Mouse (Mus musculus) gastrocnemius, adult 2 months (tissue): ENCODE results near the gene Rara. TPM values are rescaled to one million over a fixed set of nuclear protein-coding genes. Genes with fewer than 3 reads are reported as not detected.

Experiments used
- DNase-seq: peaks from one replicate; pipeline ENCODE4 v3.0.0; 2022
- H3K27ac ChIP-seq: fragments of 200-600 bp; 2 replicates; pipeline ENCODE4 v1.8.1; 2022; ENCODE audit warnings: mild to moderate bottlenecking
- H3K4me3 ChIP-seq: fragments of 200-600 bp; 2 replicates; pipeline ENCODE4 v1.8.1; 2022; ENCODE audit warnings: mild to moderate bottlenecking, moderate library complexity
- CTCF ChIP-seq: fragments of 200-600 bp; IDR thresholded peaks from 2 replicates; pipeline ENCODE4 v1.8.1; 2022; ENCODE audit warnings: antibody characterized with exemption, mild to moderate bottlenecking, moderate library complexity
- intact Hi-C: fragments of 180-260 bp; cut with DNase I; formaldehyde crosslinking; loops from one replicate; pipeline ENCODE4 v1.15.1; 2025
- total RNA-seq, 2 experiments: library from RNA; stranded (reverse); gene quantifications; 2 replicates each; pipeline ENCODE4 v1.2.3; 2021

Rara gene
- total RNA-seq, 2 experiments from 2014 or later = 10.2 to 12.4 TPM

- peak; percentile 98 for DNase-seq
- intact Hi-C loops = no loop called here
- Histone ChIP-seq H3K27ac (peak overlapping the region; percentile 89), H3K4me3 (peak overlapping the region; percentile 61)
- no peak for TF ChIP-seq CTCF
These were observed 23.6 kb downstream of the Rara start for GRCm38 (mm10) chr11:98951026-98951906.

- peak overlapping the region; percentile 89 for H3K27ac ChIP-seq
- no peak for TF ChIP-seq CTCF
These were observed 24.5 kb downstream of the Rara start for GRCm38 (mm10) chr11:98952111-98952510.

GRCm38 (mm10) chr11:98952736-98953135 is 25.1 kb downstream of the Rara start:
- intact Hi-C loops = no loop called here
- H3K27ac ChIP-seq = peak overlapping the region; percentile 89
- DNase-seq = no peak
- H3K4me3 ChIP-seq = no peak overlapping the region
- no peak for TF ChIP-seq CTCF

More at GRCm38 (mm10) chr11:98952111-98952510, 24.5 kb downstream of the Rara start:
- no peak for DNase-seq
- H3K4me3 ChIP-seq = no peak overlapping the region; the same call in 1 of the 2 replicates
- intact Hi-C loops = no loop called here

GRCm38 (mm10) chr11:98953361-98953760 is 25.7 kb downstream of the Rara start:
- TF ChIP-seq CTCF = no peak
- no peak overlapping the region for H3K4me3 ChIP-seq
- H3K27ac ChIP-seq = 0 out of 2 replicates have a peak overlapping the region, but pooled peaks have one; percentile 6
- intact Hi-C loops = no loop called here
- no peak for DNase-seq

- peak overlapping the region; percentile 36; the same call in 1 of the 2 replicates for H3K4me3 ChIP-seq
- intact Hi-C loops = no loop called here
These were observed 26.3 kb downstream of the Rara start for GRCm38 (mm10) chr11:98953835-98954320.

GRCm38 (mm10) chr11:98954373-98954772 is 26.8 kb downstream of the Rara start:
- Histone ChIP-seq H3K27ac (peak overlapping the region; percentile 67), H3K4me3 (peak overlapping the region; percentile 36)
- TF ChIP-seq CTCF = peak; percentile 90
- intact Hi-C loops = no loop called here
- DNase-seq = peak; percentile 82

More at GRCm38 (mm10) chr11:98953835-98954320, 26.3 kb downstream of the Rara start:
- peak overlapping the region; percentile 67 for H3K27ac ChIP-seq
- no peak for TF ChIP-seq CTCF
- DNase-seq = no peak

- no peak for DNase-seq
- no peak for TF ChIP-seq CTCF
- intact Hi-C loops = no loop called here
- Histone ChIP-seq H3K27ac (peak overlapping the region; percentile 67), H3K4me3 (peak overlapping the region; percentile 36)
These were observed 27.4 kb downstream of the Rara start for GRCm38 (mm10) chr11:98954801-98955706.

GRCm38 (mm10) chr11:98955707-98956235 is 28.2 kb downstream of the Rara start:
- intact Hi-C loops = no loop called here
- TF ChIP-seq CTCF = no peak
- DNase-seq = peak; percentile 63
- H3K4me3 ChIP-seq = no peak overlapping the region
- H3K27ac ChIP-seq = peak overlapping the region; percentile 67; the same call in 1 of the 2 replicates

- DNase-seq = no peak
- intact Hi-C loops = no loop called here
These were observed 28.7 kb downstream of the Rara start for GRCm38 (mm10) chr11:98956340-98956739.

GRCm38 (mm10) chr11:98959437-98960312 is 32.1 kb downstream of the Rara start:
- DNase-seq = peak; percentile 89
- H3K27ac ChIP-seq = peak overlapping the region; percentile 89
- TF ChIP-seq CTCF = no peak
- H3K4me3 ChIP-seq = peak overlapping the region; percentile 85
- intact Hi-C loops = no loop called here

More at GRCm38 (mm10) chr11:98956340-98956739, 28.7 kb downstream of the Rara start:
- Histone ChIP-seq H3K27ac (no peak overlapping the region), H3K4me3 (no peak overlapping the region)
- no peak for TF ChIP-seq CTCF

GRCm38 (mm10) chr11:98960313-98960906 is 32.8 kb downstream of the Rara start:
- H3K4me3 ChIP-seq = peak overlapping the region; percentile 85
- peak; percentile 86 for DNase-seq
- H3K27ac ChIP-seq = peak overlapping the region; percentile 89
- intact Hi-C loops = no loop called here
- TF ChIP-seq CTCF = no peak
